Mouse (Mus musculus): ENCODE results near the gene Sypl. TPM values are rescaled to one million over a fixed set of nuclear protein-coding genes. Genes with fewer than 3 reads are reported as not detected.
A peak's percentile ranks its signal among the peaks of the same experiment; 100 is the strongest.
"Not testable (repeated sequence)": the region's sequence is repeated elsewhere in the genome, so short reads cannot be mapped to it uniquely, and the experiment has no call there.

The Sypl gene
- total RNA-seq, 2 experiments from 2014 or later = 37.2 to 41.0 TPM

DNA sequence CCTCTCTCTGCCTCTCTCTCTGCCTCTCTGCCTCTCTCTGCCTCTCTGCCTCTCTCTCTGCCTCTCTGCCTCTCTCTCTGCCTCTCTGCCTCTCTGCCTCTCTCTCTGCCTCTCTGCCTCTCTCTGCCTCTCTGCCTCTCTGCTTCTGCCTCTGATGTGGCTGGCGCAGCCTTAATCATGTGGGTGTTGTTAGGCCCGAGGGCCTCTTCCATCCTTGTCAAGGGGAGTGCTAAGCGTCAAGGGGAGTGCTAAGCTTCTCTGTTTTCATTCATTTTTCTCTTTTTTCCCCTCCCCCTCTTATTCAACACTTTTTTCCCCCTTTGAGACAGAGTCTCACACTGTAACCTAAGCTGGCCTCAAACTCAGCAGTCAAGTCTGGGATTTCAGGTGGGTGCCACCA, 46.1 kb downstream of the Sypl start:
- DNase-seq (ENCODE audit: low spot score in 2 of 2) = not testable (repeated sequence)

DNA sequence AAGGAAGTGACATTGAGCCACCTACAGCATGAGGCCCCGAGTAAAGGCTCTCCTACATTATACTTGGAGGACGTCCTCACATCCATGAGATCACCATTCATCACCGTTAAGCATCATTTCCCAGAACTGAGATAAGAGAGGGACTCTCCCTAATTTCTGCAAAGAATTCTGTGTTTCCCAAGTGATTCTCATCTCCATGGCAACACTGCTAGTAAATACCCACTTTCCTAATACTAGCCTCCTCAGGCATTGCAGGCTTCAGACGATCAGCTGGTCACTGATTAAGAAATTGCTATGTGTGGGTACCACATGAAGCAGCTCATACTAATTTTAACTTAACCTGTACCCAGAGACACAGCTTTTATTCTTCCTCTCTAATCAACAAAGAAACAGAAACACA, 46.7 kb downstream of the Sypl start:
- no peak for DNase-seq (ENCODE audit: low spot score in 2 of 2)

DNA sequence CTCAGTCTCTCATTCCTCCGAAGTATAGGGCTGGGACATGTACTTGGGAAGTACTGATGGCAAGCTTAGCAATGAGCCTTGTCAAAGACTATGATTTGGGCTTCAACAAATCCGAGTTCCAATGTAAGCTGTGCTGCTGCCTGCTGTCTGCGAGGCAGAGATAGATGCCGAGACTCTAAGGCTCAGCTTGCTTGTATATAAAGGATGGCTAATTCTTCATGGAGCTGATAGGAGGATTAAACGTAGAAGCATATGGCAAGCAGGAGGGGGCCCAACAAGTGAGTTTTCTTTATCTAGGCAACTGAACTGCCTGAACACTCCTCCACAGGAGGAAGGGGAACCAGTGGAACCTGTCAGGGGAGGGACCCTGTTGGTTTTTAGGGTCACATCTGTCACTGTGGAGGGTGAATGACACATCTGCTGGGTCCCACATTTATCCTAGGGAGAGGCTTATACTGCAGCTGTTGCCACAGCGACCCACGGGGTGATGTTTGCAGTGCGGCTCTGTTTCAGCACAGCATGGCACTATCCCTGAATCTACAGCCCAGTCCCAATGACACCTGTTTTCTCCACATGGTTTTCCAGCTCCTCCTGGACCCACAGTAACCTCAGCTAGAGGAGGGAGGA, 49.8 kb downstream of the Sypl start:
- no peak for DNase-seq (ENCODE audit: low spot score in 2 of 2)

DNA sequence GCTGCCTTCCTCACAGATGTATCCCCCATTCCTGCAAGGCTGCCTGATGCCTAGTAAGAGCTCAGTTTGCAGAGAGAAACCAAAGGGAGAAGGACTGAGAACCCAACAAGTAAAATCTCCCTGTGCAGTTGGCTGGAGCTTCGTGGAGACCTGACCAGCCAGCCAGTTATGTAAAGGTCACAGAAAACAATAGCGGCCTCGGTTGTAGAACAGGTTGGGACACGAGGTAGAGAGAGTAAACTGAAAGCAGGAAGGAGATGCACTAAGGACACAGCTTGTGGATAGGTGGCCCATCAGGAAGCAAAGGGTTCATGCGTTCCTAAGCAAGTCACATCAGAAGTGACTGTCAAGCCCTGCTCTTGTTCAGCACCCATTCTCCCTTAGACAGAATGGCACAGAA, 52.2 kb downstream of the Sypl start:
- DNase-seq (ENCODE audit: low spot score in 2 of 2) = no peak

DNA sequence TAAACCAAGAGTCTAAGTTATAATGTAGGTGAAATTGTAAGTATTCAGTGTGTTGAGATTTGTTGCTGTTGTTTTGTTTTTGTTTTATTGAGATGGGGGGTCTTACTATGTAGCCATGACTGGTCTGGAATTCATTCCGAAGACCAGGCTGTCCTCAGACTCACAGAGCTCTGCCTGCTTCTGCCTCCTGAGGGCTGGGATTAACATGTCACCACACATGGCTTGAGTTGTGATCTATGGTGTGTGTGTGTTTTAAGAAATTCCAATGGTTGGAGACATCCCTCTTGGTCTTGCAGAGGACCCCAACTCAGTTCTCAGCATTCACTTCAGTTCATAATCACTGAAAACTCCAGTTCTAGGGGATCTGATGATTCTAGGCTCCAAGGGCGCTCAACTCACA, 53.5 kb downstream of the Sypl start:
- DNase-seq (ENCODE audit: low spot score in 2 of 2) = no peak

DNA sequence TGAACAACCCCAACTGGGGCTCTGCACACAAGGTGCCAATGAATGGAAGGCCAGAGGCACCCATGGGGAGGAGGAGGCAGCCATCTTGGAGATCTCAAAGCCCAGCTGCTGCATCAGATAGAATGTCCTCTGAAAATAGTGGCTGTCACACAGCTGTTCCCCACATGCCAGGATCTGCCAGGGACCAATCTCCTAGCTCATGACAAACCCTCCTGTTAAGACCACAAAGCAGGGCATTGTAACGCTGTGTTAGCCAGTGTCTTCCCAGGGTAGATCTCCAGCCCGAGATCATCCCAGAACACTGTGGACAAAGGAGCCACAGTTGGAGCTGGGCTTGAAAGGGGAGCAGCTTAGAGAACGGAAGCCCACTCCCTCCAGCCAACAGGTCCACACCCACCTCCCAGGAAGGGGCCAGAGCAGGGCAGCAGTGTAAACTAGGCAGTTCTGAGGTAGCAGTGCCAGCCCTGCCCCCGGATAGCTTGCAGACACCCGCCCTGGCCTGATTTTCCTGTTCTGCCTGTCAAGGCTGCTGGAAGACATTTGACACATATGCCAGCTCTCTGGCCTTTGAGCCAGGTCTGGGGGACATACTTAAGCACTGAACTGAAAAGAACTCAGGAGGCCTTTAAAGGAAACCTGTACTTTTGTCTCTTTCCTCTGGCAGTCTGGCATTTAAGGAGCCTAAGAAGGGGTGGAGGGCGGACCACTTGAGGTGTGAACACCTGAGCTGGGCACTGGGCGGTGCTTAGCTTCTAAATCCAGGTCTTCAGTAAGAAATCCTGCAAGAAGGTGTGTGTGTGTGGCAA, 54.8 kb downstream of the Sypl start:
- DNase-seq (ENCODE audit: low spot score in 2 of 2) = no peak

DNA sequence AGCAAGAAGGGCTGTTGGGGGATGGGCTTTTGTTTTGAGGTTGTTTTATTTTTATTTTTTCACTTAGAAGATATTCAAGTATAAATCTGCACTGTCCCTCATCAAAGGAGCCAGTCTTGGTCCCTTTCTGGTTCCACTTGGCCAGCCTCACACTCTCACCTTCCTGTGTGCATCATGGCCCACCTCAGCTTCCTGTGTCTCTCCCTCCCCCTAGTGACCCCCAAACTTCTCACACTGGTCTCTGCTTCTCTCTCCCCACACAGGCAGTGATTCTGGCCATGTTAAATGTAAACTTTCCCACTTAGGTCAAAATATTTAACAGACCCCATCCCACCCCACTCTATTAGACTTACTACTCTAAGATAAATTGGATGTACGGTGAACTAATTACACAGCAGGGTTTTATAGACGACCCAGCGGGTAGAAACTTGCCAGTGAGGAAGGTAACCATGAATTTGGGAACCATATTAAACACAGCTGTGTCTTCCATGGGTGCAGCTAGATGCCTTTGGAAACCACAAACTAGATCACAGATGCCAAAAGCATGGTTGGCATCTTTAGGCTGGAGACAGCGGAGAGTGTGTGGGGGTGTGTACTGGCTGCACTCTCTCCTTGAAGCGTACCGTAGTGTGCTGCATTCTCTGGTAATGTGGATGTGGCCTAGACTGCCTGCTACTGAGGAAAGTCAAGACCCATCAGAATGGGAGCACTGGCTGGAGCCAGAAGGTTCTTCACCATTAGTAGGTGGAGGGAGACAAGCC, 55.7 kb downstream of the Sypl start:
- DNase-seq (ENCODE audit: low spot score in 2 of 2) = no peak

DNA sequence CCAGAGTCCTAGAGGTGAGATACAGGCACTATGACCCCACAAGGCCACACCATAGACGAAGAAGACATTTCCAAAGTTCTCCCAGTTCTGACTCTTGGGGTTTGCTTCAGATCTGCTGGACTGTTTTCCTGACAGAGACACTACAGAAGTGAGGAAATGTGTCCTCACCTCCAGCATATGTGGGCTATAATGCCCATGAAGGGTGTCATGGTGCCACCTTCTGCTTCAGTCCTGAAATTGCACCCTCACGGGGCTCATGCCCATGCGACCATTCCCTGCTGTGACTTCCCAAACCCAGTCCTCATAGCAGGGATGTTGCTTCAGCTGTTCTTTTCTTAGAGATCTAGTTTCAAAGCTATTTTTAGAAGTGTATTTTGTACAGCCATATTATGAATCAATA, 56.3 kb downstream of the Sypl start:
- DNase-seq (ENCODE audit: low spot score in 2 of 2) = peak in 1 of 2 experiments; percentile 49

DNA sequence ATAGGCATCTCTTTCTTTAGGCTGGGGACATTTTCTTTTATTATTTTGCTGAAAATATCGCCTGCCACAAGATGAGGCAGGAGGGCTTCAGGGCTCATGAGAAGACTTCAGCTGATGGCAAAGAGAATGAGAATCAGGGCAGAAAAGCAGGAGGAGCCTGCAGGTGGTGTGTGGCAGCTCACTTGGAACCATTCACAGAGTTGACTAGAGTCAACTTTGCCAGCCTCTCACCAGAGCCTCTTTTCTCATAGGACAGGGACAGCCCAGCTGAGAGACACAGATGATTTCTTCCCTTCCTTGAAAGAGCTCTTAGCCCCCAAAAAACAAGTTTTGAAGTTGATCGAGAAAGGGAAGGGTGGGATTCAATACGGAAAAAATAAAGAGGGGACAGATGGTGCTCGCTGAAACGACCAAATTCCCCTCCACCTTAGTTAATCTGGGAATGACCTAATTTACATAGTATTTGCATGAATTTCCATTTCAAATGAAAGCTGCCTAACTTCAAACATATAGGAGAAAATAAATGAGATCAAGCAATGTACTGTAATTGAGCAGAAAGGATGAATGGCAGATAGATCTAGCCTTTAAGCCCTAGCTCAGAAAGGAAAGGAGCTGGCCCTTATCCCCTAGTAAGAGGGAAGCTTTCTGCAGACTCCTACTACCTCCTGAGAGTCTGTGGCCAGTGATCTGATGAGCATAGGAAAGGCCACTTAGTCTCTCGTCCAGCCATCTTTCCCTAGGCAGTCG, 60.5 kb downstream of the Sypl start:
- DNase-seq (ENCODE audit: low spot score in 2 of 2) = no peak

DNA sequence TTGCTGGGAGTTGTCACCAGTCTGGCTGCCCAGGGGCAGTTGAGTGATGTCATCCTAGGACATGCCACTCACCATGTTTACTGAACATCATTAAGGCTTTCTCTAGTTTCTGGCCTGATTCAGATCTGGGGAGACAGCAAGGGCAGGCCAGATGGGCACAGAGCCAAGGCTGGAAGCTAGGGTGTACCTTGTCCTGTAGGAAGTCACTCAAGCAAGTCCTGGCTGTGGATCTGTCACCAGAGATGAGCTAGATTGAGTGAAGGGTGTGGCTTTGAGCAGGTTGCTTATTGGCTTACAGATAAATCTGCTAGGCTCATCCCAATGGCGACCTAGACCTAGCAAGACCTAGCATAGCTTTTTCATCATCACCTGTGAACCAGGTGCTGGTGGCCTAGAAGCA, 61.4 kb downstream of the Sypl start:
- DNase-seq (ENCODE audit: low spot score in 2 of 2) = no peak

DNA sequence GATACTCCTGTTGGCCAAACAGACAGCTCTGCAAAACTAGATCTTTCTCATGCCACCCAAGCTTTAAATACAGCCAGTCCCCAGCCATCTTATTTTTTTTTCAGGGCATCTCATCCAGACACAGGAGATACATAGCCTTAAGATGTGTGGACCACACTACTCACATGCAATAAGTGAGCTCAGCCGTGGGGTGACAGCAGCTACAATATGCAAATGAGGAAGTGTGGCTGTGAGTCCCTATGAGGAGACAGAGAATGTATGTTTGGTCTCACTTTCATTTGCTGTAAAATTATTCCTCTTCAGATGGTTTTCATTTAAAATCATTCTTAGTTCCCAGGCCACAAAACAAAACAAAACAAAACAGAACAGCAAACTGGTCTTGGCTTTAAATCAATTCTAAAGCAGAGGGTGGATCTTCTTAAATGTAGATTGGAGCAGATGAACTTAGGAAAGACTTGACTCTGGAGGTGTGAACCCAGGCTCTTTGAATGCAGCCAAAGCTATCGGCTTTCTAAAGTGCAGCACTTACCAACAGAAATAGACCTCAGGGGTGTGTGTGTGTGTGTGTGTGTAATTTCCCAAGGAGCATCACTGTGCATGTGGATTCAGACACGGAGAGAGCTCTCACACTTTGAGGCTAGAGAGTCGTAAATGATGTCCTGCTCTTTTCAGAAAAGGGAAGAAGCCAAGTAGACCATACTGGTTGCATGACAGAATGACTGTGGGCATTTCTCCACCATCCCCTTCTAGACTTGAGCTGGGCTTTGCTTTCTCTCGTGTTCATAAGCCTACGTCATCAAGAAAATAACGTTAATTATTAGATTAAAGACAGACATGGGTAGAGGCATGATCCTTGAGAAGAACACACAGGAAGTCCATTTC, 63.4 kb downstream of the Sypl start:
- no peak for DNase-seq (ENCODE audit: low spot score in 2 of 2)

DNA sequence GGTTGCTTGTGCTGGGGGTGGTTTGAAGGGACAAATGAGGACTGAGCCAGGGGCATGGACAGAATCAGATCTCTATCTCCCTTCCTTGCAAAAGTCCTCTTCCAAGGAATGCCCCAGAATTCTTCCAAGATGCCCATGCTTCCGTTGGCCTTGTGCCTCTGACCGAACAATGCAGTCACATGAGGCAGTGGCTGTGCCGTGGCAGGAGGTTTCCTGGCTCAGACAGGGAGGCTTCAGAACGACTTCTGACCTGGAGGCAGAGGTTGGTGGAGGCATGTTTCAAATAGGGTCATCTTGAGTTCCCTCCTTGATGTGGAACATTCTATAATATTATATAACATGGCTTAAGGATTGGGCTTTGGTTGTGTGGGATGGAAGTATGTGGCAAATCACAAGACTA, 64.9 kb downstream of the Sypl start:
- no peak for DNase-seq (ENCODE audit: low spot score in 2 of 2)

DNA sequence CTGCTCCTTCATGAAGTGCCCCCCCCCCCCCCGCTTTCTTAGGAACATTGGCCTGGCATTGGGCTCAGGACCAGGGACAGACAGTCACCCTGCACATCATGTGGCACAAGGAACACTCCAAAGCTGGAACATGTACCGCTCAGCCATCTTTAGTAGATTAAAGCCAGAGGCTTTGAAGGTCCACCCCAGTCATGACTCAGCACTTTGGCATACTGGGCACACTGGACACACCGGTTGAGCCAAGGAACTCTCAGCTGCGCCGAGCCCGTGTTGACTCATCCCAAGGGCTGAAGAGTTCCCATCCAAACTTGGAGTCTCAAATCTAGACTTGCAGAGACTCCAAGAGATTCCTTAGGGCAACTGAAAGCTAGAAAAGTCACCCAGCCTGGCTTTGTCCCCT, 66.3 kb downstream of the Sypl start:
- DNase-seq (ENCODE audit: low spot score in 2 of 2) = no peak

DNA sequence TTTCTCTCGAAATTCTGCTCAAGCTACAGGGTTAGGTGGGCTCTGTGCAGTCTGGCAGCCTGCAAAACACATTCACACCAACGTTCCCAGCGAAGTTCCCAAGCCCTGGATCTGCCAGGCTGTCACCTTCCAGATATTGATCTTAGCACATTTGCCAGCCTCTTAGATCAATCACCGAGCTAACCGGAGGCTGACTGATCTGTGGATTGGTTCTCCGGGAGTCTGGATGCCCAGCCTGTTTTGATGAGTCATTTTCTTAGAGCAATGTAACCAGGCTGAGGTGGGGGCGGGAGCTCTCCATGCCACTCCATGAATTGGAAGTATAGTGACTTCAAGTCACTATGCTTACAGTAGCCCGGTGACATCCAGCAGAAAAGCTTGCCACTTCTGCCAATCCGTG, 67.4 kb downstream of the Sypl start:
- DNase-seq (ENCODE audit: low spot score in 2 of 2) = no peak

DNA sequence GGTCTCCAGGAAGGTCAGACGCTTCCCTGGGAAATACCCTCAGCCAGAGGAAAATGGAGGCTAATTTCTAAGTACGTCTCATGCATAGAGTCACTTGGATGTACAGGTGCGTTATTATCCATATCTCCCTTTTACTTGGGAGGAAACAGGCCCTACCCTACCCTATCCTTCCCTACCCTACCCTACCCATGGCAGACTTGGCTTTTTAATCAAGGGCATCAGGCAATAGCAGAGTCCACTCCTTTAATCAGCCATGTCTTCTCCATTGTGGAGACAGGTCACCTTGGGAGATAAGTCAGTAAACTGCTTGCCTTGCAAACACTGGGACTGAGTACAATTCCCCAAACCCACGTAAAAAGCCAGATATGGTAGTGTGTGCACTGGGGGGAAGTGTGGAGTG, 68.1 kb downstream of the Sypl start:
- no peak for DNase-seq (ENCODE audit: low spot score in 2 of 2)

DNA sequence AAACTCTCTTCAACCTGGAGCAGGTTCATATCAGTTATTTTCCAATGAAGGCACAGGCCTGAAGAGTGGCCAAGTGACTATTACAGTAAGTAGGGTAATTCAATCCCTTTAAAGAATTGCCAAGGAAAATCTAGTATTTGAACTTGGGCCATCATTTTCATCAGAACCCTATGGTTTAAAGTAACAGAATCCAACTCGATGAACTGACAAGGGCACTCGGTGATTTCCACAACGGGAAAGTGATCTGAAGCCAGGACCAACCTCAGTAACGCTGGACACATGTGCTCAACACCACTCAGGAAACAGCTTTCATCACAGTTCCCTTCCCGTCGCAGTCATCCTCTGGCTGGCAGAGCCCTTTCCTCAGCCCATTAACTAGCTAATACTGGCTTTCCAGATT, 70.8 kb downstream of the Sypl start:
- no peak for DNase-seq (ENCODE audit: low spot score in 2 of 2)

DNA sequence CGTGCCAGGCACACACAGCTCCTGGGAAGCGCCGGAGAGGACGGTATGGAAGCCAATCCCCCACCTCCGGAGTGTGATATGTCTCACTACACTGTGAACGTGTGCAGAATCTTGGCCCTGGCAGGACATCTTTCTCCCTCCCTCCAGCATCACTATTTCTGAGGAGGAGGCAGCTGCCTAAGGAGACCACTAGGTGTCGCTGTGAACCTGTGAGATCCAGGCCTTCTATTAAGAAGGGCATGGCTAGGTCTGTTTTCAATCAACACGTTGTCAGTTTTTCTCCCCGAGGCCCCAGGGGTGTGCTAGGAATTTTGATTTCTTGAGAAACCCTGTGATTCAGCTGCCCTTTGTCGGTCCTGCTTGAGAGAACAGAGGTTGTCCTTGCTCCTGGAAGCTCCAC, 73.4 kb downstream of the Sypl start:
- DNase-seq (ENCODE audit: low spot score in 2 of 2) = peak; percentile 71 to 85

DNA sequence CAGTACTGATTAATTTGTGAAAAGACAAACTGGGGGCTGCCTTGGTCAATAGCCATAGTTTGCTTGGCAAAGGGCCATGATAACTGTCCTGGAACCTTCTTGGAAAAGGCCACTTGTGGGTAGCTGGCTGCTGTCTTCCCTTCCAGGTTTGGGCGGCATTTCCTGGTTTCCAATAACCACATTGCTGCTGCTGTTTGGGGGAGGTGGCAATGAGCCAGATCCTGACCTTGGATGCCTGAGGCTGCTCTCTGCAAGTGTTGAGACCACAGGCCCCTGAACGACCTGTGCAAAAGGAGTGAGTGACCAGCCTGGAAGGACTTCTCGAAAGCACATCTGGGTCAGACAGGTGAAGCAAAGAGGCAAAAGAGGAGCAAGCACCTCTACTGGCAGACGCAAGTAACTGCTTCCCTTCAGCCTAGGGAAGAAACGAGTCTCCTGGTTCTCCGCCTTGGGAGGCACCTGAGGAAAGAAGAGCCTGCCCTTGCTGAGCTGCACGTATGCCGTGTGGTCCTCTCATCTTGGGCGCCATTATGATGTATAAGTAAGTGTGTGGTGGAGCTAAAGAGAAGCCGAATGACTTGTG, 74.5 kb downstream of the Sypl start:
- DNase-seq (ENCODE audit: low spot score in 2 of 2) = no peak

DNA sequence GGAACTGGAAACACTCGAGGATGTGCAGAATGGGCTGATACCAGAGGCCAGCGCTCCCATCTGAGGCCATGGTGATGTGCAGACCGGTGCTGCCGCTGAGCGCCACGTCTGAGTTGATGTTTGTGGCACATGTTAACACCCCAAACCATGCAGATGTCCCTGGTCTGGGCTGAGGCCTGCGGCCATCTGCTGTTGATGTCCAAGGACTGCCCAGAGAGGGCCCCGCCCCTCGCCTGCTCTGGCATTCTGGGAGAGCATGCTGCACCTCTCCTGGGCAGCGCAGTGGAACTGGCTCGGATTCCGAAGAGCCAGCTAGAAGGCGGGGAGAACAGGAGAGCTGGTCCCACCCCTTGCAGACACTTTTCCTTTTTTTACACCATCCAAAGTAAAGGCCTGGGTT, 75.0 kb downstream of the Sypl start:
- no peak for DNase-seq (ENCODE audit: low spot score in 2 of 2)
